Comparison of ENCODE assay signal across 7 mouse cellular contexts in the genomic region with DNA sequence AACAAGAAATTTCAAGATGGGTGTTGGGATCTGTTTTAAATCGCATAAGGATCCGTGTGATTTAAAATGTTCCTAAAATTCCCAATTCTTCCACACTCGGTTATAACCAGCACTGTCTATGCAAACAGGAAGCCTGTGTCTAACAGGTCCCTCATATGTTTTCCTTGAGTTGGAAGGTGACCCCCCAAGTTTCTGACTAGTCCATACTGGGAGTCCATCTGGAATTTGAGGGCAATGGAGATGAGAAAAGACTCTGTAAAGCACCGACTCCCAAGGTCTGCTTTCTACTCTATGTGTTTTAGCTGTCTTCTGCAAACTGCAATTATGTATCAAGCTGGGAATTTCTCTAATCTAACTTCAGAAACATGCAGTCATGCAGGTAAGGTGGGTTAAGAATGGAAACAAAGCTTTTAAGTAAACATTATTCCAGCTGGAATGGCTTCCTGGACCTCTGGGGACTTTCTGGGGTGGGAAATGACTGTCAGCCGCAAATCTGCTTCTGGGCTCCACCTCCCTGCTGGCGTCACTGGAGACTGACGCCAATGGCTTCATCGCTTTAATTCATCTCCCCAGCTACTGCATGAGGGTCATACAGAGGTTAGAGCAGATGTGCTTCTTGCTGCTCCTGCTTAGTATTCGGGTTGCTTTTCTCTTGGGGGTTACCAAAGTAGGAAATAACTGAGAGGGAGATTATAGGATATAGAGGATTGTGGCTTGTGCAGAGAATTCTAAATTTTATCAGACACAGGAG. TPM values are rescaled to one million over a fixed set of nuclear protein-coding genes. Genes with fewer than 3 reads are reported as not detected.
DNase-seq lines count a peak whose midpoint lies in the region; ATAC-seq lines count a peak whose summit lies in the region.

No protein-coding gene starts in this region.

- H3K27me3 ChIP-seq in forebrain, embryonic 14.5 days (replicated peaks; ENCODE audit: control insufficient read depth, insufficient read depth, low read length) = no peaks in the 10 kb centered on the region
- H3K27me3 ChIP-seq in midbrain, embryonic 11.5 days (ENCODE audit: control insufficient read depth, insufficient read depth, low read length) = no peaks in the 10 kb centered on the region

- H3K27ac ChIP-seq in forebrain, embryonic 14.5 days (ENCODE audit: low read depth, low read length) = no peak overlapping the region
- peak overlapping the region; percentile 15; the same call in 1 of the 2 replicates for H3K27ac ChIP-seq in midbrain, embryonic 11.5 days (ENCODE audit: low read depth, low read length)

- H3K36me3 ChIP-seq in forebrain, embryonic 14.5 days (ENCODE audit: control insufficient read depth, insufficient read depth, low read length) = no peaks in the 10 kb centered on the region
- H3K36me3 ChIP-seq in midbrain, embryonic 11.5 days (ENCODE audit: control insufficient read depth, insufficient read depth, low read length) = no peaks in the 10 kb centered on the region

- H3K9me3 ChIP-seq in forebrain, embryonic 14.5 days (replicated peaks; ENCODE audit: control insufficient read depth, low read length) = no peaks in the 10 kb centered on the region
- no peaks in the 10 kb centered on the region for H3K9me3 ChIP-seq in midbrain, embryonic 11.5 days (ENCODE audit: control insufficient read depth, low read length)

- ATAC-seq in forebrain, embryonic 14.5 days = no peak
- peak; percentile 80 for ATAC-seq in midbrain, embryonic 11.5 days (ENCODE audit: low FRiP score)

- intact Hi-C loops in heart, postnatal 36 days (cut with DNase I) = no loop called here

- no peak overlapping the region for H3K4me2 ChIP-seq in forebrain, embryonic 14.5 days (ENCODE audit: low read length)
- no peak overlapping the region for H3K4me2 ChIP-seq in midbrain, embryonic 11.5 days

- H3K4me3 ChIP-seq in forebrain, embryonic 14.5 days (ENCODE audit: low read depth, low read length) = no peak overlapping the region
- no peak overlapping the region for H3K4me3 ChIP-seq in midbrain, embryonic 11.5 days (ENCODE audit: low read depth, low read length)

- peak; percentile 84 for DNase-seq in embryo, embryonic 10 days (ENCODE audit: low spot score)
- DNase-seq in forebrain, embryonic 14.5 days (ENCODE audit: low spot score) = peak; percentile 56
- peak; percentile 17 to 41 for DNase-seq in heart, postnatal 36 days
- peak; percentile 91 for DNase-seq in midbrain, embryonic 11.5 days (ENCODE audit: low spot score, missing footprints)
- DNase-seq in adipocyte (ENCODE audit: low spot score) = no peak
- no peak for DNase-seq in thymus, postnatal 0 days (ENCODE audit: low spot score)
- no peak for DNase-seq in T-cell, adult 2 months (ENCODE audit: low spot score)

- WGBS in forebrain, embryonic 14.5 days = 48% methylated on average over 9 of the region's 9 CpGs
- WGBS in midbrain, embryonic 11.5 days = 43% methylated on average over 9 of the region's 9 CpGs

- H3K4me1 ChIP-seq in forebrain, embryonic 14.5 days (ENCODE audit: control insufficient read depth, insufficient read depth, low read length) = no peaks in the 10 kb centered on the region
- no peaks in the 10 kb centered on the region; the same call in 1 of the 2 replicates for H3K4me1 ChIP-seq in midbrain, embryonic 11.5 days (ENCODE audit: control insufficient read depth, insufficient read depth, low read length)

- H3K9ac ChIP-seq in forebrain, embryonic 14.5 days (ENCODE audit: low read length) = no peak overlapping the region
- no peak overlapping the region for H3K9ac ChIP-seq in midbrain, embryonic 11.5 days (ENCODE audit: low read length)

RNA-seq across cellular contexts. Expression of a gene that starts 25.7 kb away (rescaled TPM):
- 1.8 TPM in 2 replicates for polyA plus RNA-seq in forebrain, embryonic 14.5 days (2014; fragmentation: Nextera tagmentation; extraction: Ambion mirVana)
- under 1 TPM in 1 of 2 experiments, not detected in 1; 0.08 TPM for total RNA-seq in heart, postnatal 36 days (2021)
- polyA plus RNA-seq in midbrain, embryonic 11.5 days (2014; fragmentation: Nextera tagmentation; extraction: Ambion mirVana) = 5.8 and 6.8 TPM in 2 replicates
- polyA plus RNA-seq in thymus, postnatal 0 days (2015; fragmentation: Nextera tagmentation; extraction: Ambion mirVana) = 0.31 and 0.33 TPM in 2 replicates

Comparison
In these comparisons a context has a peak if more than half of its experiments do, and no peak if none do; other contexts are left out.
1. DNase-seq: peak in embryo, embryonic 10 days (single experiment), forebrain, embryonic 14.5 days (single experiment), heart, postnatal 36 days (2 of 2) and midbrain, embryonic 11.5 days (single experiment); none in adipocyte (single experiment), thymus, postnatal 0 days (single experiment) and T-cell, adult 2 months (single experiment).